Mouse (Mus musculus) embryo, embryonic 11.5 days (tissue): Measurements from ENCODE around the gene Lrrc26.
"Not testable (repeated sequence)": the region's sequence is repeated elsewhere in the genome, so short reads cannot be mapped to it uniquely, and the experiment has no call there.

Source experiments
- DNase-seq: peaks from one replicate; pipeline ENCODE4 v3.0.0-alpha.2; 2012; ENCODE audit warnings: low read depth, low spot score

Gene Lrrc26

GRCm38 (mm10) chr2:25289651-25290050 is at the start of gene Lrrc26:
TSS of gene Lrrc26 (plus strand) at chr2:25289915.
- no peak for DNase-seq

- DNase-seq = no peak
Measured at GRCm38 (mm10) chr2:25240310-25240709, 49.4 kb upstream of the Lrrc26 start.

GRCm38 (mm10) chr2:25240723-25241437 is 48.8 kb upstream of the Lrrc26 start:
- peak; percentile 59 for DNase-seq

- no peak for DNase-seq
Measured at GRCm38 (mm10) chr2:25241438-25241775, 48.3 kb upstream of the Lrrc26 start.

GRCm38 (mm10) chr2:25242101-25242506 is 47.6 kb upstream of the Lrrc26 start, which contains the start of the genes Rnf208 and Cysrt1:
TSS of gene Rnf208 (plus strand) at chr2:25242255.
TSS of gene Cysrt1 (minus strand) at chr2:25242452.
- no peak for DNase-seq

- no peak for DNase-seq
Measured at GRCm38 (mm10) chr2:25243342-25243741, 46.4 kb upstream of the Lrrc26 start.

- no peak for DNase-seq
Measured at GRCm38 (mm10) chr2:25244144-25244543, 45.6 kb upstream of the Lrrc26 start.

- no peak for DNase-seq
Measured at GRCm38 (mm10) chr2:25246183-25247072, 43.3 kb upstream of the Lrrc26 start, which contains the start of gene AL732309.1. TSS of gene AL732309.1 (minus strand) at chr2:25246863.

GRCm38 (mm10) chr2:25252331-25252730 is 37.4 kb upstream of the Lrrc26 start:
- no peak for DNase-seq

- DNase-seq = peak; percentile 86
Measured at GRCm38 (mm10) chr2:25255284-25255779, 34.4 kb upstream of the Lrrc26 start, which contains the start of gene Tmem203. TSS of gene Tmem203 (plus strand) at chr2:25255439.

GRCm38 (mm10) chr2:25256443-25257109 is 33.1 kb upstream of the Lrrc26 start:
- not testable (repeated sequence) for DNase-seq

- DNase-seq = not testable (repeated sequence)
Measured at GRCm38 (mm10) chr2:25257250-25257649, 32.5 kb upstream of the Lrrc26 start.

GRCm38 (mm10) chr2:25258887-25259286 is 30.8 kb upstream of the Lrrc26 start:
- DNase-seq = no peak

- DNase-seq = no peak
Measured at GRCm38 (mm10) chr2:25261870-25262269, 27.8 kb upstream of the Lrrc26 start.

- peak; percentile 89 for DNase-seq
Measured at GRCm38 (mm10) chr2:25262291-25262767, 27.4 kb upstream of the Lrrc26 start, which contains the start of gene Tprn. TSS of gene Tprn (plus strand) at chr2:25262618.

- no peak for DNase-seq
Measured at GRCm38 (mm10) chr2:25262795-25263622, 26.7 kb upstream of the Lrrc26 start.

- no peak for DNase-seq
Measured at GRCm38 (mm10) chr2:25263623-25264285, 26.0 kb upstream of the Lrrc26 start.

GRCm38 (mm10) chr2:25264286-25264660 is 25.4 kb upstream of the Lrrc26 start:
- no peak for DNase-seq

- no peak for DNase-seq
Measured at GRCm38 (mm10) chr2:25264851-25265250, 24.9 kb upstream of the Lrrc26 start.
